Mouse (Mus musculus): ENCODE results near the gene H3f3a.

The H3f3a gene

GRCm38 (mm10) chr1:180782906-180783579, 30.7 kb downstream of the H3f3a start:
- no peak for DNase-seq (ENCODE audit: low spot score)

DNA sequence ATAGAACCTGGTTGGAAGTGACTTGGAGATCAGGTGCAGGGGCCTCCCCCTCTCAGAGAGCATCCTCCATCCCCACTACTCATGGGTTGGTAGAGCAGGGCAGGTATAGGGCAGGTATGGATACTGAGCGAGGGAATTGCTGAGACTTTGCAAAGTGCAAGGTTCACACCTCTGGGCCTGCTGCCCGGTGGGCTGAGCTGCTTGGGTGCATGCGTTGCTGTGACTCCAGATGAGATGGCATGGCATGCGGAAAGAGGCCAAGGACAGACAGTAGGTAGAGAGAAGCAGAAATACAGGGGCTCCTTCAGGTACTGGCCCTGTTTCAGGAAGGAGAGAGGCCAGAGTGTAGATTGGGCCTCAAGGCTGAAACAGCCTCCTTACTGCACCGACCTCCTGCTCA, 32.5 kb downstream of the H3f3a start:
- no peak for DNase-seq (ENCODE audit: low spot score)

- DNase-seq (ENCODE audit: low spot score): no peak
Measured at GRCm38 (mm10) chr1:180780291-180780690, 33.5 kb downstream of the H3f3a start.

DNA sequence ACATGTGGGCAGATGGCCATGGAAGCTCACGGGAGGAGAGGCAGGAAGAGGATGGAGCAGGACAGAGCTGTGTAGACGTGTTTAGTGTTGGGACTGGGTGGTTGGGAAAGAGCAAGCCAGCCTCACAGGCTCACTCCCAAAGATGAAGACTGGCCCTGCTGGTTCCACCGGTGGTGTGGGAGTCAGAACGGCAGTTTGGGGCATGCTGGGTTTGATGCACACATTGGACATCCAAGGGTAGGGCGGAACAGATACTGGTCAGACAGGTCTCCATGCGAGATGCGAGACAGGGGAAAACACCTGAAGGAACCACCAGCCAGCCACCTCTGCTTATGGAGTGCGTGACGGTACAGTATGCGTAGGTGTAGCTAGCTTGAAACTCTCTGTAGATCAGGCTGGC, 34.8 kb downstream of the H3f3a start:
- DNase-seq (ENCODE audit: low spot score): no peak

DNA sequence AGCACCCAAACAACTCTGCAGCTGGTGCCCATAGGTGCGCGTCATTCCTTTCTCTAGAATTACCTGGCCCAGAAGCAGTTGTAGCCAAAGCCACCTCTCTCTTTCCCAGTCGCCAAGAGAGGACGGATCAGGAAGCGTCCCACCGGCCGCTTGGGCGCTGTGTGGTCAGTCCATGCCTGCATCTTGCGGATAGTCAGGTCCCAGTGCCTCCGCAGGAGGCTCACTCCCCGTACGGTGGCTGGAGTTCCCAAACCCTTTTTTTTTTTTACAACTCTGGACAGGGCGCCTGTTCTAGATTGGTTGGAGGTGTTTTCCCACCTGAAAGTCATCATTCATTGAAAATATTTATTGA, 35.4 kb downstream of the H3f3a start:
- no peak for DNase-seq (ENCODE audit: low spot score)

DNA sequence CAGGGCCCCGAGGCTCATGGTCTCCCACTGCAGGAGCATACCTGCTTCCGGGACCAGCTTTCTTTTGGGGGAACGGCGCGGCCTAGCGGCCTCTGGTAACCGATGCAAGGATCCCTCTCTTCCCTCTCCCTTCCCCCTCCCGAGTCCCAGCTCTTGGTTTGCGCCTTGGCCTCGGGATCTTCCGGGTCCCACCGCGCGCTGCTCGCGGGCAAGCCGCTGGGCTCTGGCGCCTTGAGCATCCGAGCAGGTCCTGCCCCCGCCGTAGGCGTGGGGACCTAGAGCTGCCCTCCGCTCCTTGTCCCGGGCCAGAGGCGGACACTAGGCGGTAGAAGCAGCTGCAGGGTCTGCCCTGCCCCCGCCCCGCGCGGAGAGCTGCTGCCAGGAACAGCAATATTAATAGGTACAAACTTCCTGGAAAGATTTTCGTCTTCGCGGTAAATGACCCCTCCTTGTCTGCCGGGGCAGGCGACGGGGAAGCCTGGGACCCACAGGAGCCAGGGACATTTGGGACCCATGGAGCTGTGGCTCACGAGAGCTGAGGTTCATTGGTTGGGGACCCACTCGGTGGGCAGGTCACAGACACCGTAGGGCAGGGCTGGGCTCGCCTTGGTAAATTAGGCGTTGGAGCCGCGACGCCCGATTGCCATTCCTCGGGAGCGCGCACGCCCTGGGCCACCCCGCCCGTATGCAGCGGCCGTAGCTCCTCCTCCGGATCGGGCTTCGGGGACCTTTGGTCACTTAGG, 35.9 kb downstream of the H3f3a start:
- DNase-seq (ENCODE audit: low spot score): peak; percentile 90

GRCm38 (mm10) chr1:180777289-180777659, 36.5 kb downstream of the H3f3a start:
- no peak for DNase-seq (ENCODE audit: low spot score)

DNA sequence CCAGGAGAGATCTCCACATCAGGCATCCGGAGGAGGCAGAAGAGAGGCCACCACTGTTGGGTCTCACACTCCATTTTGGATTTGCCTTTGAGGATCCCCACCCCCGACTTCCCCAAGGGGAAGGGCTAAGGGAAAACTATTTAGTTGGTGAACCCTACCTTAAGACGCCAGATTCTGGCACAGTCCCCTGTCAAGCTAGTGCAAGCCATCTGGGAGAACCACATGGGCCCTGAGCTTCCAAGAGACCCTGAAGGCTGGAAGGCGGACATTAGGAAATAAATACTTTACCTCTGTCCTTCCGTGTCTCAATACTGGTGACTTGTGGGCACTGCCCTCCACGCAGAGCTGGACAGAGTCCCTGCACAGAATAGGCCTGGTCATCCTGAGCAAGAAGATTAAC, 37.2 kb downstream of the H3f3a start:
- DNase-seq (ENCODE audit: low spot score): no peak

DNA sequence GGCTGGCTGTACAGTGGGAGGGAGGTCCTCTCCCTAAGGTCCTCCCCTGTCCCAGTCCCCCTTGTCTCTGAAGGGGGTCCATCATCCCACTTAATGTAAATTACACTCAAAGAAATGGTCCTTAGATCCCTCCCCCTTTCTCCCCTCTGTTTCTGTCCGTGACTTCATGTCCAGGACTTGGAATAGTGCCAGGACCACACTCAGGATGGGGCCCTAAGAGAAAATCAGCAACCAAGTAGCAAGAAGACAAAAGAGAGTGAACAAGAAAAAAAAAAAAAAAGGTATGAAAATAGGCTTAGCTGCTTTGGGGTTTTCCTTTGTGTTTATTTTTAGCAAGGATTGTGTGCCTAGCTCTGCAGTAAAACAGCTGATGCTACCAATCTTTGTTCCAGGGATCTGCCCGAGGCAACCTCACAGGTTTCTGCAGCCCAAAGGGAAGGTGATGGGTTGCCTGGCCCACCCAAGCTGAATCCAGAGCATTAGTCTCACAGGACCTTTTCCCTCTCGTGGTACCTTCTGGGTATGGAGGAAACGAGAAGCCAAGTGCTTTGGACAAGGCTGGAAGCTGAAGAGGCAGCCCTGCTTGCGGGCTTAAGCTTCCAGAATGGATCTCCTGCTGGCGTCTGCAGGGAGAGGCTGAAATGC, 37.8 kb downstream of the H3f3a start:
- no peak for DNase-seq (ENCODE audit: low spot score)

- DNase-seq (ENCODE audit: low spot score): no peak
Measured at GRCm38 (mm10) chr1:180775317-180775716, 38.4 kb downstream of the H3f3a start.

DNA sequence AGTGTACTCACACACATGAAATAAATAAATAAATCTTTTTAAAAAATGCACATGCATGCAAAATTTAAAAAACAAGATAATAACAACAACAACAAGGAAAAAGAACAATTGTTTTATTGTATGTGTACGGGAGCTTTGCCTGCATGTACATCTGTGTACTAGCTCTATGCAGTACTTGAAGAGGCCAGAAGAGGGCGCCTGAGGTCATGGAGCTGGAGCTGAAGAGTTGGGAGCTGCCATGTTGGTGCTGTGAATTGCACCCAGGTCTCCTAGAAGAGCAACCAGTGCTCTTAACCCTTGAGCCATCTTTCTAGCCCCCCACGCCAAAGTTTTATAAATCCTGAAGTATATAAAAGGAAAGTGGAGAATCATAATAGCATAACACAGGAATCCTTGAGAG, 39.1 kb downstream of the H3f3a start:
- peak; percentile 67 for DNase-seq (ENCODE audit: low spot score)

DNA sequence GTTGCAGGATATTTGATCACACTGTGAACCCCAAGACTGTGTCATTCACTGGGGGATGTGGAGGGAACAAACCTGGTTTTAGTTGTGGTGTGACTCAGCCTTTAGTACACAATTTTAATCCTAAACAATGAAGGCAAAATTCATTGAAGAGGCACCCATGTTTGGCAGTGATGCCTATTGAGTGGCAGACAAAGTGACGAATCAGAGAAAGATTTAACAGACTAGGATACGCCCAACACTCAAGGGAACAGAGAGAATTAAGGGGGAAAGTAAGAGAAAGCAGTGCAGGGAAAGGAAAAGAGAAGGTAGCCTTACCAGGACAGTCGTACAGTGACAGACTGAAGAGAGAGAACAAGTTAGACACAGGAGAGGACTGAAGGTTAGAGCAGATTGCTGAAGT, 41.5 kb downstream of the H3f3a start:
- DNase-seq (ENCODE audit: low spot score): no peak

- DNase-seq (ENCODE audit: low spot score): no peak
Measured at GRCm38 (mm10) chr1:180771722-180772121, 42.0 kb downstream of the H3f3a start.

DNA sequence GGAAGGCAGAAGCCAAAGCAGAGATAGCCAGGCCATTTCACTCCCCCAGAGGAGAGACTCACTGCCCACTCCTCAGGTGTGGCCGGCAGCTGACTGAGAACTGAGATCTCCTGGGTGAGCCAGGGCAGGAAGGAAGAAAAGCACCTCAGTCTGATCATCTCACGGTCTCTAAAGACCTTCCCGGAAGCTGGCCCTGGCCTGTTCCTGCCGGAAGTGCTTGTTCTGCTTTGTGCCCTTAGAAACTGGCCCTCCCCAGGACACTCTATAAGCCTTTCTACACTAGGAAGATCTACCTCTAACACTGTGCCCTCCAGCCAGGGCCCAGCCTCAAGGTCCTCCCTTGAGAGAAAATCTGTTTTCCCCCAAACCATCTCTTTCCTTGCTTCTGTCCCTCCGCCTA, 42.4 kb downstream of the H3f3a start:
- DNase-seq (ENCODE audit: low spot score): no peak

GRCm38 (mm10) chr1:180768334-180769168, 45.2 kb downstream of the H3f3a start:
- peak; percentile 93 for DNase-seq (ENCODE audit: low spot score)

- peak; percentile 44 for DNase-seq (ENCODE audit: low spot score)
Measured at GRCm38 (mm10) chr1:180767541-180768333, 46.0 kb downstream of the H3f3a start.

- DNase-seq (ENCODE audit: low spot score): no peak
Measured at GRCm38 (mm10) chr1:180766557-180766956, 47.2 kb downstream of the H3f3a start.

DNA sequence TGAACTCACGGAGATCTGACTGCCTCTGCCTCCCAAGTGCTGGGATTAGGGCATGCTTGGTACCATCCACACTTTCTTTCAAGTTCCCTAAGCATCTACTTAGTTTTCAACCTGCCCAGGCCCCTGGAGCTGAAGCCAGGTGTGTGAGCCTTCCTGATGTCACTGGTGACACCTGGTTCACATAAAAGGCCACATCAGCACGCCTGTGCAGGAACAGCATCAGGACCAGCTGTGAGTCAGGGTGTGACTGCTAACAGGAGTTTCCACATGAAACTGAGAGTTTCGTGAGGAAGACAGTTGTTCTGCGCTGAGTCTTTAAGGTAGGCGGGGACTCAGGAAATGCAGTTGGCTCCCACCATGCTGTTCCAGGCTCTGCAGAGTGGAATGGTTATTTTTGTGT, 48.4 kb downstream of the H3f3a start:
- DNase-seq (ENCODE audit: low spot score): no peak

DNA sequence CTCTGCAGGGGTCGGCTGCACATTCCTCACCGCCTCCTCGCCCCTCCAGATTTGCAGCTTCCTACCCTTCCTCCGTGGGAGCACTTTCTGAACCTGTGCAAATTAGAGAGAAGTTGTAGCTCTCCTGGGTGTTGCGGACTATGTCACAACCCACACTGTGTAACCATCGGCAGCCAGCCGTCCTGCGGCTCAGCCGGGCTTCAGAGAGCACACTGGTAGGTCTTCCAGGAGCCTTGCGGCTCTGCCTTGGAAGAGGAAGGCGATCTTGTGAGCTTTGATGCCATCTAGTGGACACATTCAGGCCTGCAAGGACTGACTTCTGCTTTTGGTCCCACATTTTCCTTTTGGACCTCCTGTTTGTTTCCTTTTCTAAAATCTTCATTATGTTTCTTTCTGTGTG, 49.9 kb downstream of the H3f3a start:
- DNase-seq (ENCODE audit: low spot score): peak; percentile 93

DNA sequence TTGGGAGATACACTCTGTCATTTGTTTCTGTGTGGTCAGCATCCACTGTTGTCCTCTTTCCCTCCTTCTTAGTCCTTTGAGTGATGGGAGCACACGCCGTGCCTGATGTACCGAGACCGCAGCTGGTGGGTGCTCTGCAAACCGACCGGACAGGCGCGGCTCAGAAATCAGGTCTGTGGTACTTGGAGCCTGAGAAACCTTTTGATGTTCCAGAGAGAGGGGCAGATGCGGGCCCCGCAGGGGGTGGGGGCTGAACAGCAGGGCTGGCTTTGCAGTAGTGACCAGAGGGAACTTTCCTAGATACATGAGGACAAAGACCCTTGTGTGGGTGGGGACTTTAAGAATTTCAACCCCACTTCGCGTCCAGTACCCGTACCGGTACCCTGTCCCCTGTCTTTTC, 50.4 kb downstream of the H3f3a start:
- peak; percentile 61 for DNase-seq (ENCODE audit: low spot score)

DNA sequence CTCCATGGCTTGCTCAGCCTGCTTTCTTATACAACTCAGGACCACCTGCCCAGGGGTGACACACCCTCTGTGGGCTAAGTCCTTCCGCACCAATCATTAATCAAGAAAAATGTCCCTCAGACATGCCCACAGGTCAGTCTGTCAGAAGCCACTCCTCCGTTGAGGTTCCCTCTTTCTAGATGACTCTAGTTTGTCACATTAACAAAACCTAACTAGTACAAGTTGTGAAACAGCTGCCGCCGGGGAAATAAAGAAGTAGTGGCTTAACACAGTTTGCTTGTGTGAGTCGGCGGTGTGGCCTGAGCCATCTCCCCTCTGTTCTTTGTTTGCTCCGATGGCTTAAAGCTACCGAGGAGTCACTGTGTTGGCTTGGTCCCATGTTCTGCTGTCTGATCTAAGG, 51.1 kb downstream of the H3f3a start:
- no peak for DNase-seq (ENCODE audit: low spot score)

- DNase-seq (ENCODE audit: low spot score): no peak
Measured at GRCm38 (mm10) chr1:180762180-180762579, 51.6 kb downstream of the H3f3a start.

Measured in retina, embryonic 14.5 days (tissue).